Mouse (Mus musculus) neural tube, embryonic 11.5 days (tissue): ENCODE data around the gene Wdr5. TPM values are rescaled to one million over a fixed set of nuclear protein-coding genes. Genes with fewer than 3 reads are reported as not detected.
"Not testable (repeated sequence)": the region's sequence is repeated elsewhere in the genome, so short reads cannot be mapped to it uniquely, and the experiment has no call there.

ENCODE experiments used
- ATAC-seq: fragments of 200-750 bp; cut with Nextera tagmentation; 2 replicates; pipeline ENCODE4 v1.8.0; 2017; ENCODE audit warnings: moderate number of reproducible peaks, mild to moderate bottlenecking, moderate TSS enrichment, moderate library complexity; ENCODE audit not compliant: insufficient read depth, low FRiP score, low TSS enrichment
- DNase-seq: peaks from one replicate; pipeline ENCODE4 v3.0.0-alpha.2; 2015; ENCODE audit warnings: low spot score
- H3K27ac ChIP-seq: fragments of 300-500 bp; sonication (generic); 2 replicates; pipeline ENCODE4 v1.5.1; 2014; ENCODE audit warnings: low read depth, mild to moderate bottlenecking, low read length
- H3K27me3 ChIP-seq: fragments of 300-500 bp; sonication (generic); 2 replicates; pipeline ENCODE4 v1.6.1; 2014; ENCODE audit warnings: mild to moderate bottlenecking, low read length, mixed read lengths; ENCODE audit not compliant: control insufficient read depth, insufficient read depth
- H3K36me3 ChIP-seq: fragments of 300-500 bp; sonication (generic); 2 replicates; pipeline ENCODE4 v1.6.1; 2014; ENCODE audit warnings: mild to moderate bottlenecking, low read length, moderate library complexity, mixed read lengths; ENCODE audit not compliant: control insufficient read depth, insufficient read depth
- H3K4me1 ChIP-seq: fragments of 300-500 bp; sonication (generic); 2 replicates; pipeline ENCODE4 v1.6.1; 2014; ENCODE audit warnings: low read length, mixed read lengths; ENCODE audit not compliant: control insufficient read depth, insufficient read depth
- H3K4me2 ChIP-seq: fragments of 300-500 bp; sonication (generic); 2 replicates; pipeline ENCODE4 v1.6.1; 2014; ENCODE audit warnings: low read depth, mild to moderate bottlenecking, moderate library complexity
- H3K4me3 ChIP-seq: fragments of 300-500 bp; sonication (generic); 2 replicates; pipeline ENCODE4 v1.5.1; 2014; ENCODE audit warnings: low read depth, low read length
- H3K9ac ChIP-seq: fragments of 300-500 bp; sonication (generic); 2 replicates; pipeline ENCODE4 v1.6.1; 2014; ENCODE audit warnings: mild to moderate bottlenecking, low read length
- H3K9me3 ChIP-seq: fragments of 300-500 bp; sonication (generic); 2 replicates; pipeline ENCODE4 v1.6.1; 2016; ENCODE audit warnings: low read length; ENCODE audit not compliant: control insufficient read depth
- WGBS: fragments of 180-500 bp; shearing (Covaris S2); extraction: QIAGEN DNeasy Blood & Tissue Kit; methylation state at CpG from one replicate; pipeline ENCODE4 v1.1.7; 2014; 5-methylcytosine and 5-hydroxymethylcytosine counted together
- polyA plus RNA-seq: library from polyadenylated mRNA; unstranded; fragments of >200 nt; fragmentation: Nextera tagmentation; extraction: Ambion mirVana; gene quantifications from 2 replicates; pipeline ENCODE4 v1.2.1, GENCODE M21; 2014

Gene Wdr5
- polyA plus RNA-seq, 1 experiment from 2014 or later: 69.1 TPM

DNA sequence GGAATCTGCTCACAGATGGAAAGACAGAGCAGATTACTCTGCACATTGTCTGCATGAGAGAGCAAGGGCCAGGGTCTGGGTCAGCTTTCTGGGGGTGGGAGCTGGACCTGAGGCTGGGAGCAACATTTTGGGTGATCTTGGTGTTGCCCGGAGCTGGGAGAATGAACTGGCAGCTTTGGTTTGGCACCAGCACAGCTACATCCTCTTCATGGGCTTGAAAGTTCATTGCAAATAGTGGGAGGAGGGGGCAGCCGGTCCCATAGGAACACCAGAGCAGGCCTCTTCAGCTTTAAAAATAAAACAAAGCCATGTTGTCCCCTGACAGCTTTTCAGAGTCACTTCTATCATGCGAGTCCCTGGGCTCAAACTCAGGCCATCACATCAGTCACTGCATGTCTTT lies 26.3 kb downstream of the Wdr5 start:
- no peak overlapping the region for H3K27ac ChIP-seq
- ATAC-seq (no peak), DNase-seq (no peak)
- 99% methylated on average over 3 of the region's 3 CpGs for WGBS
- H3K4me2 ChIP-seq: peak overlapping the region; percentile 69
- peak overlapping the region; percentile 41; the same call in 1 of the 2 replicates for H3K9ac ChIP-seq
- no peaks in the 10 kb centered on the region for H3K27me3 ChIP-seq
- H3K4me1 ChIP-seq: peaks cover 6% of the 10 kb centered on the region
- H3K4me3 ChIP-seq: no peak overlapping the region
- no peaks in the 10 kb centered on the region for H3K36me3 ChIP-seq
- no peaks in the 10 kb centered on the region for H3K9me3 ChIP-seq

DNA sequence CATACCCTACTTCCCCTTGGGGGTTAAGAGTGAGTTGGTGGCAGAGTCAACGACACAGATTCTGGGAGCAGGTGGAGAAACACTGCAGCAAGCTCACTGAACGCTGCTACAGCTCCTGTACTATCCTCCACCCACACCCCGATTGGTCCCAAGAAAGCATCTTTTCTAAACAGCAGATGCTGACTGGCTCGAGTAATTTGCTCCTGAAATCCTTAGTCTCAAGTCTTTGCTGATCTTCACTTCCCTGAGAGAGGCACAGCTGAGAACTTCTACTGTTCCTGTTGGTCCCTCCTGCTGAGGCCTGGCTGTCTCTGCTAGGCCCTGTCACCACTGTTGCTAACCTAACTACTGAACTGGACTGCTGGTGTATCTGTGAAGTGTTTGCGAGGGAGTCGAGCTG lies 29.7 kb downstream of the Wdr5 start:
- H3K9ac ChIP-seq: no peak overlapping the region
- no peak overlapping the region for H3K4me2 ChIP-seq
- no peak for DNase-seq
- no peak overlapping the region for H3K4me3 ChIP-seq
- no peaks in the 10 kb centered on the region for H3K9me3 ChIP-seq
- peaks cover 6% of the 10 kb centered on the region for H3K4me1 ChIP-seq
- H3K27me3 ChIP-seq: no peaks in the 10 kb centered on the region
- H3K36me3 ChIP-seq: no peaks in the 10 kb centered on the region
- H3K27ac ChIP-seq: no peak overlapping the region
- 82% methylated on average over 6 of the region's 6 CpGs for WGBS
- no peak for ATAC-seq

DNA sequence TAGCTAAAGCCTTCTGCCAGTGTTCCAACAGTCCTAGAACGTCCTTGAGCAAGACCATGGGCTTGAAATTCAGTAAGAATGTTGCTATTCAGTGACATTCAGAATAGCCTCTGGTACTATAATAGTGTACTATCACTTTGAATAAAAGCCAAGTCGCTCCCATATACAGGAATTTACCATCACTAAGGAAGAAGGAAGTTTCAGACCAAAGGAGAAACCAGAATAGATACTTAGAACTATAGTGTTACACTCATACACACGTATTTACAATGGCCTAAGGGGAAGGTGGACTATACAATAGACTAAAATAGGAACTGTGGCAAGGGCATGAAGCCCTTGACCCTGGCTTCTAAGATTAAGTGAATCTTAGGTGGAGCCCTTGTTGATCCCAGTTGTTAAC lies 30.6 kb downstream of the Wdr5 start:
- 78% methylated on average over 3 of the region's 3 CpGs for WGBS
- H3K27ac ChIP-seq, H3K4me1 ChIP-seq, H3K4me2 ChIP-seq, H3K9me3 ChIP-seq, H3K27me3 ChIP-seq, ATAC-seq, DNase-seq, H3K9ac ChIP-seq, H3K36me3 ChIP-seq, H3K4me3 ChIP-seq: not testable (repeated sequence)

DNA sequence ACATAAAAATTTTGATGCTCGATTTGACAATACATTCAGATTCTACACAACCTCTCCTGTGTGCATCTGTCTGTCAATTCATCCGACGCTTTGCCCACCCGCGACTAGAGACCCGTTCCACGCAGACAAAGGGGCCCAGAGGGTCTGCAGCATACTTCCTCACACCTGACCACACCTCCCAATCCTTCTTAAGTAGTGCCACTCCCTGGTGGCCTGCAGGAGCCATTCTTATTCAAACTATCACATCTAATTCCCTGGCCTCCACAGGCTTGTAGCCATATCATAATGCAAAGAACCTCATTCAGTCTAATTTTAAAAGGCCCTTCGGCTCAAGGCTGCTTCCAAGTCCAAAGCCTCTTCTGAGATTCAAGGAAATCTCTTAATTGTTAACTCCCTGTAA lies 31.1 kb downstream of the Wdr5 start:
- H3K4me2 ChIP-seq, DNase-seq, H3K9ac ChIP-seq, H3K27ac ChIP-seq, H3K4me3 ChIP-seq, H3K4me1 ChIP-seq, H3K36me3 ChIP-seq, H3K27me3 ChIP-seq, H3K9me3 ChIP-seq, ATAC-seq: not testable (repeated sequence)
- 89% methylated on average over 8 of the region's 8 CpGs for WGBS

DNA sequence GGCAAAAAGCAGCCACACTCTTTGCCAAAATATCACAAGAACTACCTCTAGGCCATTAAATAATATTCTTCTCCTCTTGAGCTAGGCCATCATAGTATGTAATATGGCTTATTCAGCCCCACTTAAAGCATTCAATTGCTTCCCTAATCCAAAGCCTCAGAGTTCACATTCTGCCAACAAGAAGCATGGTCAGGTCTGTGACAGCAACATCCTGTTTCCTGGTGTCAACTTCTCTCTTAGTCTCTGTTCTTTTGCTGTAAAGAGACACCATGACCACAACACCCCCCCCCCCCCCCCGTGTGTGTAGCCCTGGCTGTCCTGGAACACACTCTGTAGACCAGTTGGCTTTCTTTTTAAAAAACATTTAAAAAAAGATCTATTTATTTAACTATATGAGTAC lies 32.4 kb downstream of the Wdr5 start:
- Histone ChIP-seq H3K9ac (no peak overlapping the region), H3K4me3 (no peak overlapping the region), H3K27me3 (no peaks in the 10 kb centered on the region), H3K27ac (no peak overlapping the region), H3K4me1 (no peaks in the 10 kb centered on the region), H3K4me2 (no peak overlapping the region), H3K36me3 (no peaks in the 10 kb centered on the region), H3K9me3 (no peaks in the 10 kb centered on the region)
- DNase-seq (no peak), ATAC-seq (no peak)
- WGBS: 50% methylated on average over 1 of the region's 1 CpGs

DNA sequence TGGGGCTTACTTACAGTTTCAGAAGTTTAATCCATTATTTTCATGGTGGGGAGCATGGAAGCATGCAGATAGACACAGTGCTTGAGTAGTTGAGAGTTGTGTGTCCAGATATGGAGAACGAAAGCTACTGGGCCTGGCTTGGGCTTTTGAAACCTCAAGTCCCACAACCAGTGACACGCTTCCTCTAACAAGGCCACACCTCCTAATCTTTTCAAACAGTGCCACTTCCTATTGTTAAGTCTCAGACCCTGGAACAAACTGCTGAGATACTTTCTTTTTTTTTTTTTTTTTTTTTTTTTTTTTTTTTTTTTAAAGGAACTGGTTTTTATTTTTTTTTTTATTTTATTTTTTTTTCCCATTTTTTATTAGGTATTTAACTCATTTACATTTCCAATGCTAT lies 33.0 kb downstream of the Wdr5 start:
- Histone ChIP-seq H3K36me3 (no peaks in the 10 kb centered on the region), H3K27ac (no peak overlapping the region), H3K4me1 (no peaks in the 10 kb centered on the region), H3K9ac (no peak overlapping the region), H3K4me3 (no peak overlapping the region), H3K4me2 (no peak overlapping the region), H3K9me3 (no peaks in the 10 kb centered on the region), H3K27me3 (no peaks in the 10 kb centered on the region)
- DNase-seq (no peak), ATAC-seq (no peak)
- WGBS: 90% methylated on average over 2 of the region's 2 CpGs

DNA sequence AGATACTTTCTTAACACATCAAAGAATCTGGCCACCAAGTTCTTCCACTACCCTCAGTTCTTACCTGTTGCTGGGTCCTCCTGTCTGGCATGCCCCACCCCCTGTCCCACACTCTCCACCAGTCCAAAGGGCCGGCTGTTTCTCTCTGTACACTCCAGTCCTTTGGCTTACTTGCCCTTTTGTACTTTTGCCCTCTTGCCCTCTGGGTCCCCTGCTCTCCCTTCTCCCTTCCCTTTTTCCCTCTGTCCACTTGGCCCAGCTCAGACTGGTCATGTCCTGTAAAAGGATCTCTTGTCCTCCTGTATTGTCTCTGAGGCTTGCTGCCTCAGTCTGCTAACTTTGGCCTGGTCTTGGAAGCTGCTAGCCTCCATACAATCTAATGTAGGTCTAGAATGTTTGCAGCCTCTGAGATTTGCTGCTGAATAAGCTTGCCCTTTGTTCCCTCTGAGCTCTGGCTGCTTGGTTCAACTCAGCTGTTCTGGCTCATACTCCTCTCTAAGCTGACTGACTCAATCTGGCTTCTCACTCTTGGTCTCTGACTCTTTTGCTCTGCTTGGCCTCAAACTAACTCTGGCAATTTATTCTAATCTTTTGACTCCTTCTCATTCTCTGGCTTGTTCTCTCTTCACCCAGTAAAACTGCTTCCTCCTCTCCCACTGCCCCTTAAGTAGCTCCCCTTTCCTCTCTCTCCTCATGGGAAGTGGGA lies 33.9 kb downstream of the Wdr5 start:
- H3K27ac ChIP-seq: no peak overlapping the region
- H3K9ac ChIP-seq: no peak overlapping the region
- no peaks in the 10 kb centered on the region for H3K4me1 ChIP-seq
- 83% methylated on average over 1 of the region's 1 CpGs for WGBS
- no peaks in the 10 kb centered on the region for H3K36me3 ChIP-seq
- H3K4me3 ChIP-seq: no peak overlapping the region
- no peaks in the 10 kb centered on the region for H3K9me3 ChIP-seq
- no peak overlapping the region for H3K4me2 ChIP-seq
- H3K27me3 ChIP-seq: no peaks in the 10 kb centered on the region
- no peak for ATAC-seq
- no peak for DNase-seq

DNA sequence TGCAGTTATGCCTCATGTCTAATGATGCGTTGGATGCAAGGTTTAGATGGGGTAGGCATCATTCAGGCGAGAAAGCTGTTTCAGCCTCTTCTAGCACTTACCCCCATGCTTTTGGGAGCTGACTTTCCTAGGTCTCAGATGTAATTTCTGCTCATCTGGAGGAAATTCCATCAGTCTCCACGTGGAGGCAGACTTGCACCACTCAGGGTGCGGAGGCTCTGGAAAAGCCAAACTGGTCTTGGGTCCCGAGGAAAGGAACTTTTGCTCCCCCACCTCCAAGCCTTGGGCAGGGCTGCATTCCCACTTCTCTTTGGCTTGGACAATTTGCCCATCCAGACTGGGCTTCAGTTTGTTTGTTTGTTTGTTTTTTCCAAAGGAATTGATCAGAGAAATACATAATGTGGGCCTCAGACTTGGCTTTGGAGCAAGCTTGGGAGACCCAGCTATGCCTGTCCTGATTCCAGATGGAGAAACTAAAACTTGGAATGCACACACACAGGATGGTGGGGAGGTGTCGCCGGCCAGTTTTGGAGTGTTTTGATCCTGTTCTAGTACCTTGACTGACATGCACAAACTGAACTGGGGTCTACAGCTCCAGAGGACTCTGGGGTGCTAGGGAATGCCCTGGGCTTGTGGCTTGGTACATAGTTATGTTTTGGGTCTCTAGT lies 37.8 kb downstream of the Wdr5 start:
- Histone ChIP-seq H3K27me3 (no peaks in the 10 kb centered on the region), H3K9me3 (no peaks in the 10 kb centered on the region), H3K27ac (no peak overlapping the region), H3K4me3 (no peak overlapping the region), H3K4me1 (no peaks in the 10 kb centered on the region), H3K4me2 (no peak overlapping the region), H3K9ac (no peak overlapping the region), H3K36me3 (no peaks in the 10 kb centered on the region)
- ATAC-seq: no peak
- 27% methylated on average over 7 of the region's 7 CpGs for WGBS
- DNase-seq: peak; percentile 84

DNA sequence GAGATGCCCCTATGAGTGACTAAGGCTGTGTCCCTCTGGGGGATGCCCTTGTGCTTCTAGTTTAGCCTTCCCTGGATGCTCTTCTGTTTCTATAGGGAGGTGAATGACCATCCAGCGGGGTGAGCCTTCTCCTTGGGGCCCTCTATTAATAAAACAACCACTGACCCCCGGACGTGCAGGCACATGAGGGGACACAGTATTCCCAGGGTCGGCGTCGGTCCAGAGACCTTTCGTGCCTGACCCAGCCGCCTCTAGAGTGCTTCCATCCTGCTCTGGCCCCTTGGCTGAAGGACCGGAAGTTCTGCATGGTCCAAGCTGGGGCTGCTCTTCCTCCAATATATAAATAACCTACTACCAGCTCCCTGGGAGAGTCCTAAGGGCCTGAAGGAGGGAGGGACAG lies 39.4 kb downstream of the Wdr5 start:
- H3K9me3 ChIP-seq: no peaks in the 10 kb centered on the region
- WGBS: 89% methylated on average over 9 of the region's 9 CpGs
- no peak overlapping the region for H3K4me3 ChIP-seq
- H3K36me3 ChIP-seq: no peaks in the 10 kb centered on the region
- H3K27ac ChIP-seq: no peak overlapping the region
- H3K4me1 ChIP-seq: no peaks in the 10 kb centered on the region
- DNase-seq (no peak), ATAC-seq (no peak)
- no peak overlapping the region for H3K9ac ChIP-seq
- no peak overlapping the region for H3K4me2 ChIP-seq
- H3K27me3 ChIP-seq: no peaks in the 10 kb centered on the region
